Mouse (Mus musculus) limb, embryonic 15.5 days (tissue): ENCODE data around the gene Il3. TPM values are rescaled to one million over a fixed set of nuclear protein-coding genes. Genes with fewer than 3 reads are reported as not detected.

Experiments
- ATAC-seq: fragments of 200-750 bp; cut with Nextera tagmentation; 2 replicates; pipeline ENCODE4 v1.8.0; 2017; ENCODE audit warnings: low read depth, moderate TSS enrichment; ENCODE audit not compliant: insufficient number of reproducible peaks, low FRiP score, low TSS enrichment
- H3K27ac ChIP-seq: fragments of 300-500 bp; sonication (generic); 2 replicates; pipeline ENCODE4 v1.5.1; 2015; ENCODE audit warnings: moderate library complexity, mild to moderate bottlenecking, inconsistent platforms
- H3K27me3 ChIP-seq: fragments of 300-500 bp; sonication (generic); 2 replicates; pipeline ENCODE4 v1.6.1; 2015; ENCODE audit warnings: inconsistent platforms
- H3K36me3 ChIP-seq: fragments of 300-500 bp; sonication (generic); 2 replicates; pipeline ENCODE4 v1.6.1; 2015; ENCODE audit warnings: inconsistent platforms
- H3K4me1 ChIP-seq: fragments of 300-500 bp; sonication (generic); 2 replicates; pipeline ENCODE4 v1.6.1; 2015; ENCODE audit warnings: inconsistent platforms
- H3K4me2 ChIP-seq: fragments of 300-500 bp; sonication (generic); 2 replicates; pipeline ENCODE4 v1.6.1; 2015; ENCODE audit warnings: mild to moderate bottlenecking, inconsistent platforms
- H3K4me3 ChIP-seq: fragments of 300-500 bp; sonication (generic); 2 replicates; pipeline ENCODE4 v1.5.1; 2015; ENCODE audit warnings: mild to moderate bottlenecking, inconsistent platforms
- H3K9ac ChIP-seq: fragments of 300-500 bp; sonication (generic); 2 replicates; pipeline ENCODE4 v1.6.1; 2015; ENCODE audit warnings: inconsistent platforms
- H3K9me3 ChIP-seq: fragments of 300-500 bp; sonication (generic); 2 replicates; pipeline ENCODE4 v1.6.1; 2016; ENCODE audit warnings: inconsistent platforms
- WGBS: fragments of 180-500 bp; shearing (Covaris S2); methylation state at CpG from one replicate; pipeline ENCODE4 v1.1.7; 2015; 5-methylcytosine and 5-hydroxymethylcytosine counted together
- polyA plus RNA-seq: library from polyadenylated mRNA; unstranded; fragments of >200 nt; fragmentation: Nextera tagmentation; extraction: Ambion mirVana; gene quantifications from 2 replicates; pipeline ENCODE4 v1.2.1, GENCODE M21; 2015

The Il3 gene
- polyA plus RNA-seq, 1 experiment from 2014 or later, result not detected

GRCm38 (mm10) chr11:54264542-54264941 lies 2.5 kb downstream of the Il3 start:
- no peaks in the 10 kb centered on the region for H3K36me3 ChIP-seq
- no peaks in the 10 kb centered on the region for H3K4me1 ChIP-seq
- H3K27me3 ChIP-seq, result no peaks in the 10 kb centered on the region
- WGBS, result 55% methylated on average over 2 of the region's 2 CpGs
- H3K27ac ChIP-seq, result no peak overlapping the region
- no peaks in the 10 kb centered on the region for H3K9me3 ChIP-seq
- no peak for ATAC-seq
- H3K9ac ChIP-seq, result no peak overlapping the region
- no peak overlapping the region for H3K4me2 ChIP-seq
- H3K4me3 ChIP-seq, result no peak overlapping the region

- Histone ChIP-seq H3K9ac (no peak overlapping the region), H3K4me2 (no peak overlapping the region), H3K27ac (no peak overlapping the region), H3K36me3 (no peaks in the 10 kb centered on the region), H3K4me1 (no peaks in the 10 kb centered on the region), H3K4me3 (no peak overlapping the region), H3K27me3 (no peaks in the 10 kb centered on the region), H3K9me3 (no peaks in the 10 kb centered on the region)
- ATAC-seq, result no peak
- WGBS, result 11% methylated on average over 1 of the region's 1 CpGs
Observed at GRCm38 (mm10) chr11:54263405-54264031, 3.6 kb downstream of the Il3 start.

- no peak for ATAC-seq
- Histone ChIP-seq H3K4me2 (no peak overlapping the region), H3K9me3 (no peaks in the 10 kb centered on the region), H3K27me3 (peaks cover 4% of the 10 kb centered on the region; the same call in 1 of the 2 replicates), H3K4me3 (no peak overlapping the region), H3K27ac (no peak overlapping the region), H3K36me3 (no peaks in the 10 kb centered on the region), H3K9ac (no peak overlapping the region), H3K4me1 (no peaks in the 10 kb centered on the region)
- 62% methylated on average over 3 of the region's 3 CpGs for WGBS
Observed at GRCm38 (mm10) chr11:54256624-54257376, 10.3 kb downstream of the Il3 start.

GRCm38 (mm10) chr11:54254114-54254513 lies 13.0 kb downstream of the Il3 start:
- Histone ChIP-seq H3K9ac (no peak overlapping the region), H3K4me3 (no peak overlapping the region)
- WGBS, result 45% methylated on average over 4 of the region's 4 CpGs

GRCm38 (mm10) chr11:54250575-54250974 lies 16.5 kb downstream of the Il3 start:
- Histone ChIP-seq H3K27ac (no peak overlapping the region), H3K4me3 (no peak overlapping the region), H3K9ac (no peak overlapping the region), H3K27me3 (no peaks in the 10 kb centered on the region), H3K36me3 (no peaks in the 10 kb centered on the region), H3K4me2 (no peak overlapping the region), H3K9me3 (no peaks in the 10 kb centered on the region), H3K4me1 (peaks cover 3% of the 10 kb centered on the region; the same call in 1 of the 2 replicates)
- 85% methylated on average over 11 of the region's 11 CpGs for WGBS
- ATAC-seq, result no peak

More at GRCm38 (mm10) chr11:54254114-54254513, 13.0 kb downstream of the Il3 start:
- Histone ChIP-seq H3K36me3 (no peaks in the 10 kb centered on the region), H3K4me2 (no peak overlapping the region), H3K9me3 (no peaks in the 10 kb centered on the region), H3K27ac (no peak overlapping the region), H3K4me1 (peaks cover 3% of the 10 kb centered on the region; the same call in 1 of the 2 replicates), H3K27me3 (peaks cover 4% of the 10 kb centered on the region; the same call in 1 of the 2 replicates)
- ATAC-seq, result no peak

GRCm38 (mm10) chr11:54249748-54250147 lies 17.3 kb downstream of the Il3 start:
- Histone ChIP-seq H3K27me3 (no peaks in the 10 kb centered on the region), H3K27ac (no peak overlapping the region), H3K9ac (no peak overlapping the region), H3K4me1 (peaks cover 3% of the 10 kb centered on the region; the same call in 1 of the 2 replicates), H3K36me3 (no peaks in the 10 kb centered on the region), H3K4me3 (no peak overlapping the region), H3K4me2 (no peak overlapping the region), H3K9me3 (no peaks in the 10 kb centered on the region)
- 80% methylated on average over 3 of the region's 3 CpGs for WGBS
- no peak for ATAC-seq

GRCm38 (mm10) chr11:54248940-54249717 lies 17.9 kb downstream of the Il3 start, which contains the start of gene Csf2:
Gene Csf2, minus strand, starts transcription at chr11:54249667.
- H3K27me3 ChIP-seq, result no peaks in the 10 kb centered on the region

GRCm38 (mm10) chr11:54247251-54247950 lies 19.7 kb downstream of the Il3 start:
- Histone ChIP-seq H3K27me3 (no peaks in the 10 kb centered on the region), H3K36me3 (no peaks in the 10 kb centered on the region), H3K4me3 (no peak overlapping the region), H3K27ac (no peak overlapping the region), H3K9ac (no peak overlapping the region), H3K9me3 (no peaks in the 10 kb centered on the region), H3K4me1 (peaks cover 3% of the 10 kb centered on the region; the same call in 1 of the 2 replicates), H3K4me2 (no peak overlapping the region)
- no peak for ATAC-seq
- 60% methylated on average over 10 of the region's 10 CpGs for WGBS

More at GRCm38 (mm10) chr11:54248940-54249717, 17.9 kb downstream of the Il3 start, which contains the start of gene Csf2:
- WGBS, result 52% methylated on average over 11 of the region's 11 CpGs
- H3K9me3 ChIP-seq, result no peaks in the 10 kb centered on the region
- H3K27ac ChIP-seq, result no peak within 1 kb of the TSS
- ATAC-seq, result no peak
- no peak within 1 kb of the TSS for H3K4me3 ChIP-seq
- H3K4me2 ChIP-seq, result no peak within 1 kb of the TSS
- H3K4me1 ChIP-seq, result peaks cover 3% of the 10 kb centered on the region; the same call in 1 of the 2 replicates
- no peak within 1 kb of the TSS for H3K9ac ChIP-seq
- no peaks in the 10 kb centered on the region for H3K36me3 ChIP-seq

GRCm38 (mm10) chr11:54244465-54244864 lies 22.6 kb downstream of the Il3 start:
- no peaks in the 10 kb centered on the region for H3K36me3 ChIP-seq
- H3K27me3 ChIP-seq, result no peaks in the 10 kb centered on the region
- H3K4me3 ChIP-seq, result no peak overlapping the region
- no peak overlapping the region for H3K27ac ChIP-seq
- no peaks in the 10 kb centered on the region for H3K4me1 ChIP-seq
- no peaks in the 10 kb centered on the region for H3K9me3 ChIP-seq
- no peak for ATAC-seq
- H3K4me2 ChIP-seq, result no peak overlapping the region
- H3K9ac ChIP-seq, result no peak overlapping the region
- 61% methylated on average over 6 of the region's 6 CpGs for WGBS

GRCm38 (mm10) chr11:54242494-54242893 lies 24.6 kb downstream of the Il3 start:
- Histone ChIP-seq H3K9ac (no peak overlapping the region), H3K27ac (no peak overlapping the region), H3K4me3 (no peak overlapping the region), H3K4me1 (no peaks in the 10 kb centered on the region), H3K27me3 (no peaks in the 10 kb centered on the region), H3K4me2 (no peak overlapping the region), H3K36me3 (no peaks in the 10 kb centered on the region), H3K9me3 (no peaks in the 10 kb centered on the region)
- ATAC-seq, result no peak
- 86% methylated on average over 3 of the region's 3 CpGs for WGBS

GRCm38 (mm10) chr11:54236939-54237338 lies 30.1 kb downstream of the Il3 start:
- Histone ChIP-seq H3K27me3 (no peaks in the 10 kb centered on the region), H3K4me2 (no peak overlapping the region), H3K36me3 (no peaks in the 10 kb centered on the region), H3K4me1 (peaks cover 5% of the 10 kb centered on the region; the same call in 1 of the 2 replicates), H3K4me3 (no peak overlapping the region), H3K9me3 (no peaks in the 10 kb centered on the region), H3K9ac (no peak overlapping the region), H3K27ac (no peak overlapping the region)
- no peak for ATAC-seq
- 47% methylated on average over 2 of the region's 2 CpGs for WGBS
